Mouse (Mus musculus) stomach, embryonic 15.5 days (tissue): ENCODE measurements around the gene Tubb4b. TPM values are rescaled to one million over a fixed set of nuclear protein-coding genes. Genes with fewer than 3 reads are reported as not detected.

Experiments used
- ATAC-seq: fragments of 200-750 bp; cut with Nextera tagmentation; 2 replicates; pipeline ENCODE4 v1.8.0; 2017; ENCODE audit warnings: low read depth, moderate number of reproducible peaks, moderate TSS enrichment; ENCODE audit not compliant: insufficient read depth, low FRiP score
- H3K27ac ChIP-seq: fragments of 300-500 bp; sonication (generic); 2 replicates; pipeline ENCODE4 v1.5.1; 2015; ENCODE audit warnings: mild to moderate bottlenecking, inconsistent platforms
- H3K27me3 ChIP-seq: fragments of 300-500 bp; sonication (generic); replicated peaks from 2 replicates; pipeline ENCODE4 v1.6.1; 2015; ENCODE audit warnings: inconsistent platforms
- H3K36me3 ChIP-seq: fragments of 300-500 bp; sonication (generic); 2 replicates; pipeline ENCODE4 v1.6.1; 2015; ENCODE audit warnings: inconsistent platforms
- H3K4me1 ChIP-seq: fragments of 300-500 bp; sonication (generic); 2 replicates; pipeline ENCODE4 v1.6.1; 2015; ENCODE audit warnings: inconsistent platforms
- H3K4me2 ChIP-seq: fragments of 300-500 bp; sonication (generic); 2 replicates; pipeline ENCODE4 v1.6.1; 2015; ENCODE audit warnings: mild to moderate bottlenecking, inconsistent platforms
- H3K4me3 ChIP-seq: fragments of 300-500 bp; sonication (generic); replicated peaks from 2 replicates; pipeline ENCODE4 v1.5.1; 2015; ENCODE audit warnings: inconsistent platforms
- H3K9ac ChIP-seq: fragments of 300-500 bp; sonication (generic); 2 replicates; pipeline ENCODE4 v1.6.1; 2015; ENCODE audit warnings: inconsistent platforms
- H3K9me3 ChIP-seq: fragments of 300-500 bp; sonication (generic); 2 replicates; pipeline ENCODE4 v1.6.1; 2016; ENCODE audit warnings: inconsistent platforms
- WGBS: fragments of 180-500 bp; shearing (Covaris S2); methylation state at CpG from one replicate; pipeline ENCODE4 v1.1.7; 2015; 5-methylcytosine and 5-hydroxymethylcytosine counted together
- polyA plus RNA-seq: library from polyadenylated mRNA; unstranded; fragments of >200 nt; fragmentation: Nextera tagmentation; extraction: Ambion mirVana; gene quantifications from 2 replicates; pipeline ENCODE4 v1.2.1, GENCODE M21; 2015

Tubb4b gene
- polyA plus RNA-seq, 1 experiment from 2014 or later: 607 TPM

- H3K4me3 ChIP-seq: peak within 1 kb of the TSS; percentile 43
- ATAC-seq: peak; percentile 85
- H3K4me2 ChIP-seq: peak within 1 kb of the TSS; percentile 66
- WGBS: 8% methylated on average over 8 of the region's 8 CpGs
- H3K36me3 ChIP-seq: peaks cover 18% of the 10 kb centered on the region
- H3K27ac ChIP-seq: peak within 1 kb of the TSS; percentile 90
- peak within 1 kb of the TSS; percentile 24 for H3K9ac ChIP-seq
- peaks cover 29% of the 10 kb centered on the region for H3K4me1 ChIP-seq
- 0 out of 2 replicates have a peak, but pooled peaks cover 4% of the 10 kb centered on the region for H3K27me3 ChIP-seq
- no peaks in the 10 kb centered on the region for H3K9me3 ChIP-seq
Observed at GRCm38 (mm10) chr2:25196172-25196954, 28.1 kb downstream of the Tubb4b start, which contains the start of gene Tor4a. Gene Tor4a (minus strand): TSS chr2:25196886.

DNA sequence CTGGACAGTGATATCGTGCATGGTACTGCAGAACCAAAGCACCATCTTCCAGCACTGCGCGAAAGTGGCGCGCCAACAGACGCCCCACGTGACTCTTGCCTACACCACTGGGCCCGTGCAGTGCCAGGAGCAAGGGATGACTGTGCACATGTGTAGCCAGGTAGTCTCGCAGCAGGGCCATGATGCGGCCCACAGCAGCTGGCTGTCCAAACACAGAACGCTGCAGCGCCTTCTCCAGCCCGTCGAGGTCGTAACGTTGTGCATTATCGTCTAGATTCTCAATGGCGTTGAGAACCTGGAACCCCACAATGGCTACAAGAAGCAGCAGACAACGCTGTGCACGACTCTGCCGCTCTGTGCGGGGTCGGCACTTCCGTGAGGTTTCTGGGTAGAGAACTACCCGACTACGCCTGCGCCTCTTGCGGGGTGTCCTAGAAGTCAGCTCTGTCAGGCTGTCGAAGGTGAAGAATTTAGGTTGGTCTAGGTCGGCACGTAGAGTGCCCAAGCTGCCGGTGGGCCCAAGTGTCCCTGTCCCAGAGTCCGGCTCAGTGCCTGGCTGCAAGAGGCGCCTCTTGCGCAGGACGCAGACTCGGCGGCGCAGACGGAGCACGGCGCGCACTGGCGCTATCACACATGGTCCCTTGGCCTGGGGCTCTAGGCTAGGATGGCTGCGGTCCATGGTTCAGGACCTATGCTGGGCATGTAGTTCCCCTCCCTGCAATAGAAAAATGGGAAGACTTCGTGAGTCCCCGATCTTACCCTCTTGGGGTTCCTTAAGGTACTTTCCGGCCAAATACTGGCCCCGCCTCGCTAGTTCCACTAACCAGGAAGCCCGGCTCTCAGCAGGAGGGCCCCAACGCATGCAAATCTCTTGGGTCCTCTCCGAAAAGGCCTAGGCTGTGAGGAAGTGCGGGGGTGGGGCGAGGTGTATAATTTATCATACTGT lies 29.0 kb downstream of the Tubb4b start:
- Histone ChIP-seq H3K27ac (peak overlapping the region; percentile 90), H3K4me1 (peaks cover 29% of the 10 kb centered on the region), H3K27me3 (0 out of 2 replicates have a peak, but pooled peaks cover 4% of the 10 kb centered on the region), H3K9ac (peak overlapping the region; percentile 24), H3K4me2 (peak overlapping the region; percentile 66), H3K9me3 (no peaks in the 10 kb centered on the region), H3K4me3 (peak overlapping the region; percentile 43), H3K36me3 (peaks cover 10% of the 10 kb centered on the region)
- ATAC-seq: peak; percentile 21; the same call in 1 of the 2 replicates
- WGBS: 17% methylated on average over 55 of the region's 55 CpGs

GRCm38 (mm10) chr2:25194486-25195171 lies 29.9 kb downstream of the Tubb4b start:
- H3K4me1 ChIP-seq: peaks cover 29% of the 10 kb centered on the region
- H3K9me3 ChIP-seq: no peaks in the 10 kb centered on the region
- 0 out of 2 replicates have a peak, but pooled peaks cover 4% of the 10 kb centered on the region for H3K27me3 ChIP-seq
- no peak for ATAC-seq
- peak overlapping the region; percentile 66 for H3K4me2 ChIP-seq
- WGBS: 80% methylated on average over 17 of the region's 17 CpGs
- H3K27ac ChIP-seq: peak overlapping the region; percentile 90; the same call in 1 of the 2 replicates
- no peak overlapping the region for H3K9ac ChIP-seq
- H3K4me3 ChIP-seq: peak overlapping the region; percentile 43
- H3K36me3 ChIP-seq: 0 out of 2 replicates have a peak, but pooled peaks cover 2% of the 10 kb centered on the region

DNA sequence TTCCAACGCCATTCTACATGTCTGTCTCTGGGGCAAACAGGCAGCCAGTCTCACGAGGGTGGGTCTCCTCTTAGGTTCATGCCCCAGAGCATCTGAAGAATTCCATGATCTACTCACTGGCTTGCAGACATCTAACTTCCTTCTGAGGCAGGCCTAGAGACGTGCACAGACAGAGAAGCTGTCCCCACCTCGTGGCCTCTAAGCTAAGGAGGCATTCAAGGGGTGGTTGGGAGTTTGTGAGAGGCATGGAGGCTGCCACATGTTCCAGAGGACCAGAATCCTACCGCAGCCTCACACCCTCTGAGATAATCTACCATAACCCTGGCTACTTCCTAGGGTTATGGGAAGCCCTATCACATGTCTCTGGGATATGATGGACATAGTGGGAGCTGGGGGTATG lies 30.5 kb downstream of the Tubb4b start:
- H3K4me3 ChIP-seq: no peak overlapping the region
- peak overlapping the region; percentile 66 for H3K4me2 ChIP-seq
- H3K9ac ChIP-seq: no peak overlapping the region
- peak overlapping the region; percentile 67; the same call in 1 of the 2 replicates for H3K27ac ChIP-seq
- no peak for ATAC-seq
- H3K27me3 ChIP-seq: 0 out of 2 replicates have a peak, but pooled peaks cover 4% of the 10 kb centered on the region
- no peaks in the 10 kb centered on the region for H3K9me3 ChIP-seq
- WGBS: 71% methylated on average over 5 of the region's 5 CpGs
- no peaks in the 10 kb centered on the region for H3K36me3 ChIP-seq
- H3K4me1 ChIP-seq: peaks cover 29% of the 10 kb centered on the region

- Histone ChIP-seq H3K36me3 (no peaks in the 10 kb centered on the region), H3K27me3 (0 out of 2 replicates have a peak, but pooled peaks cover 4% of the 10 kb centered on the region), H3K9me3 (no peaks in the 10 kb centered on the region), H3K9ac (no peak overlapping the region), H3K4me3 (no peak overlapping the region), H3K4me2 (peak overlapping the region; percentile 32), H3K27ac (no peak overlapping the region), H3K4me1 (peaks cover 29% of the 10 kb centered on the region)
- WGBS: 2% methylated on average over 6 of the region's 6 CpGs
- ATAC-seq: peak; percentile 79
Observed at GRCm38 (mm10) chr2:25193330-25193770, 31.2 kb downstream of the Tubb4b start.

- H3K36me3 ChIP-seq: no peaks in the 10 kb centered on the region
- H3K9me3 ChIP-seq: no peaks in the 10 kb centered on the region
- no peak overlapping the region for H3K4me3 ChIP-seq
- H3K4me2 ChIP-seq: no peak overlapping the region
- 0 out of 2 replicates have a peak, but pooled peaks cover 11% of the 10 kb centered on the region for H3K4me1 ChIP-seq
- ATAC-seq: no peak
- H3K27me3 ChIP-seq: peaks cover 17% of the 10 kb centered on the region; the same call in 1 of the 2 replicates
- 81% methylated on average over 6 of the region's 6 CpGs for WGBS
- no peak overlapping the region for H3K9ac ChIP-seq
- H3K27ac ChIP-seq: no peak overlapping the region
Observed at GRCm38 (mm10) chr2:25187841-25188240, 36.7 kb downstream of the Tubb4b start.

- H3K4me3 ChIP-seq: peak overlapping the region; percentile 53
- no peaks in the 10 kb centered on the region for H3K36me3 ChIP-seq
- no peaks in the 10 kb centered on the region for H3K9me3 ChIP-seq
- 32% methylated on average over 5 of the region's 5 CpGs for WGBS
- no peak for ATAC-seq
- peak overlapping the region; percentile 98 for H3K4me2 ChIP-seq
- H3K27ac ChIP-seq: no peak overlapping the region
- no peak overlapping the region for H3K9ac ChIP-seq
- H3K27me3 ChIP-seq: peaks cover 21% of the 10 kb centered on the region
- 0 out of 2 replicates have a peak, but pooled peaks cover 15% of the 10 kb centered on the region for H3K4me1 ChIP-seq
Observed at GRCm38 (mm10) chr2:25186575-25186930, 37.9 kb downstream of the Tubb4b start.

GRCm38 (mm10) chr2:25185625-25186574 lies 38.6 kb downstream of the Tubb4b start:
- peak overlapping the region; percentile 53 for H3K4me3 ChIP-seq
- peak overlapping the region; percentile 78 for H3K27ac ChIP-seq
- H3K27me3 ChIP-seq: peaks cover 28% of the 10 kb centered on the region
- no peaks in the 10 kb centered on the region for H3K36me3 ChIP-seq
- peaks cover 22% of the 10 kb centered on the region for H3K4me1 ChIP-seq
- WGBS: under 1% methylated on average over 64 of the region's 64 CpGs
- ATAC-seq: peak; percentile 59
- peak overlapping the region; percentile 98 for H3K4me2 ChIP-seq
- no peaks in the 10 kb centered on the region for H3K9me3 ChIP-seq
- H3K9ac ChIP-seq: peak overlapping the region; percentile 38; the same call in 1 of the 2 replicates

- Histone ChIP-seq H3K4me2 (no peak overlapping the region), H3K27ac (no peak overlapping the region), H3K36me3 (no peaks in the 10 kb centered on the region), H3K27me3 (peaks cover 38% of the 10 kb centered on the region), H3K4me1 (peaks cover 31% of the 10 kb centered on the region), H3K9ac (no peak overlapping the region), H3K4me3 (no peak overlapping the region), H3K9me3 (no peaks in the 10 kb centered on the region)
- ATAC-seq: no peak
- WGBS: 90% methylated on average over 7 of the region's 7 CpGs
Observed at GRCm38 (mm10) chr2:25184496-25184895, 40.0 kb downstream of the Tubb4b start.

GRCm38 (mm10) chr2:25183336-25183735 lies 41.2 kb downstream of the Tubb4b start:
- no peak overlapping the region for H3K27ac ChIP-seq
- ATAC-seq: no peak
- no peak overlapping the region for H3K9ac ChIP-seq
- H3K4me1 ChIP-seq: peaks cover 31% of the 10 kb centered on the region
- H3K27me3 ChIP-seq: peaks cover 42% of the 10 kb centered on the region
- no peaks in the 10 kb centered on the region for H3K9me3 ChIP-seq
- H3K4me3 ChIP-seq: no peak overlapping the region
- H3K36me3 ChIP-seq: no peaks in the 10 kb centered on the region
- peak overlapping the region; percentile 94; the same call in 1 of the 2 replicates for H3K4me2 ChIP-seq
- WGBS: 76% methylated on average over 2 of the region's 2 CpGs
